Mouse (Mus musculus): ENCODE data around the gene Ccnb2. TPM values are rescaled to one million over a fixed set of nuclear protein-coding genes. Genes with fewer than 3 reads are reported as not detected.
"Not testable (repeated sequence)": the region's sequence is repeated elsewhere in the genome, so short reads cannot be mapped to it uniquely, and the experiment has no call there.

Ccnb2 gene
- polyA plus RNA-seq (2011; ENCODE audit: insufficient read depth, insufficient read length, low replicate concordance, missing spikeins) = 69.4 and 109 TPM in 2 replicates

- WGBS = under 1% methylated on average over 45 of the region's 45 CpGs
- peak within 1 kb of the TSS; percentile 86 for H3K27ac ChIP-seq (ENCODE audit: control insufficient read depth, insufficient read depth, low read depth, low read length, poor library complexity)
- peak within 1 kb of the TSS; percentile 86 for H3K4me3 ChIP-seq (replicated peaks; ENCODE audit: control insufficient read depth, low read depth, low read length)
Observed at GRCm38 (mm10) chr9:70421257-70422056, at the start of gene Ccnb2. Ccnb2 (minus strand) TSS chr9:70421547.

GRCm38 (mm10) chr9:70463091-70463490 lies 41.7 kb upstream of the Ccnb2 start:
- not testable (repeated sequence) for H3K27ac ChIP-seq (ENCODE audit: control insufficient read depth, insufficient read depth, low read depth, low read length, poor library complexity); H3K4me3 ChIP-seq (replicated peaks; ENCODE audit: control insufficient read depth, low read depth, low read length); H3K4me1 ChIP-seq (ENCODE audit: control insufficient read depth, insufficient read depth, low read length)
- WGBS = 96% methylated on average over 13 of the region's 13 CpGs

More at GRCm38 (mm10) chr9:70421257-70422056, at the start of gene Ccnb2:
- TF ChIP-seq CTCF (IDR thresholded peaks at IDR 0.05; ENCODE audit: control insufficient read depth, insufficient read depth, low read length) (no peak), POLR2A (IDR thresholded peaks at IDR 0.05; ENCODE audit: borderline replicate concordance, control insufficient read depth, low read depth, low read length) (peak; percentile 96)
- no peaks in the 10 kb centered on the region for H3K4me1 ChIP-seq (ENCODE audit: control insufficient read depth, insufficient read depth, low read length)

- Histone ChIP-seq H3K27ac (ENCODE audit: control insufficient read depth, insufficient read depth, low read depth, low read length, poor library complexity) (no peak overlapping the region), H3K4me1 (ENCODE audit: control insufficient read depth, insufficient read depth, low read length) (no peaks in the 10 kb centered on the region; the same call in 1 of the 2 replicates), H3K4me3 (replicated peaks; ENCODE audit: control insufficient read depth, low read depth, low read length) (no peak overlapping the region)
- no peak for TF ChIP-seq CTCF (IDR thresholded peaks at IDR 0.05; ENCODE audit: control insufficient read depth, insufficient read depth, low read length)
- no peak for TF ChIP-seq POLR2A (IDR thresholded peaks at IDR 0.05; ENCODE audit: borderline replicate concordance, control insufficient read depth, low read depth, low read length)
- 61% methylated on average over 2 of the region's 2 CpGs for WGBS
Observed at GRCm38 (mm10) chr9:70452371-70452770, 31.0 kb upstream of the Ccnb2 start.

- 88% methylated on average over 5 of the region's 5 CpGs for WGBS
- no peak overlapping the region for H3K4me3 ChIP-seq (replicated peaks; ENCODE audit: control insufficient read depth, low read depth, low read length)
- H3K27ac ChIP-seq (ENCODE audit: control insufficient read depth, insufficient read depth, low read depth, low read length, poor library complexity) = no peak overlapping the region
- TF ChIP-seq POLR2A (IDR thresholded peaks at IDR 0.05; ENCODE audit: borderline replicate concordance, control insufficient read depth, low read depth, low read length) = no peak
- no peak for TF ChIP-seq CTCF (IDR thresholded peaks at IDR 0.05; ENCODE audit: control insufficient read depth, insufficient read depth, low read length)
- no peaks in the 10 kb centered on the region; the same call in 1 of the 2 replicates for H3K4me1 ChIP-seq (ENCODE audit: control insufficient read depth, insufficient read depth, low read length)
Observed at GRCm38 (mm10) chr9:70449072-70449471, 27.7 kb upstream of the Ccnb2 start.

- H3K4me1 ChIP-seq (ENCODE audit: control insufficient read depth, insufficient read depth, low read length) = no peaks in the 10 kb centered on the region
- 88% methylated on average over 4 of the region's 4 CpGs for WGBS
- no peak overlapping the region for H3K4me3 ChIP-seq (replicated peaks; ENCODE audit: control insufficient read depth, low read depth, low read length)
- TF ChIP-seq CTCF (IDR thresholded peaks at IDR 0.05; ENCODE audit: control insufficient read depth, insufficient read depth, low read length) = no peak
- no peak for TF ChIP-seq POLR2A (IDR thresholded peaks at IDR 0.05; ENCODE audit: borderline replicate concordance, control insufficient read depth, low read depth, low read length)
- no peak overlapping the region for H3K27ac ChIP-seq (ENCODE audit: control insufficient read depth, insufficient read depth, low read depth, low read length, poor library complexity)
Observed at GRCm38 (mm10) chr9:70439959-70440358, 18.6 kb upstream of the Ccnb2 start.

GRCm38 (mm10) chr9:70422661-70423060 lies 1.3 kb upstream of the Ccnb2 start:
- Histone ChIP-seq H3K4me3 (replicated peaks; ENCODE audit: control insufficient read depth, low read depth, low read length) (no peak overlapping the region), H3K27ac (ENCODE audit: control insufficient read depth, insufficient read depth, low read depth, low read length, poor library complexity) (no peak overlapping the region), H3K4me1 (ENCODE audit: control insufficient read depth, insufficient read depth, low read length) (no peaks in the 10 kb centered on the region)
- WGBS = 93% methylated on average over 2 of the region's 2 CpGs
- TF ChIP-seq CTCF (IDR thresholded peaks at IDR 0.05; ENCODE audit: control insufficient read depth, insufficient read depth, low read length) = no peak
- TF ChIP-seq POLR2A (IDR thresholded peaks at IDR 0.05; ENCODE audit: borderline replicate concordance, control insufficient read depth, low read depth, low read length) = no peak

- H3K4me1 ChIP-seq (ENCODE audit: control insufficient read depth, insufficient read depth, low read length) = no peaks in the 10 kb centered on the region
- 65% methylated on average over 3 of the region's 3 CpGs for WGBS
- H3K27ac ChIP-seq (ENCODE audit: control insufficient read depth, insufficient read depth, low read depth, low read length, poor library complexity) = no peak overlapping the region
- no peak overlapping the region for H3K4me3 ChIP-seq (replicated peaks; ENCODE audit: control insufficient read depth, low read depth, low read length)
- TF ChIP-seq CTCF (IDR thresholded peaks at IDR 0.05; ENCODE audit: control insufficient read depth, insufficient read depth, low read length) (peak; percentile 62), POLR2A (IDR thresholded peaks at IDR 0.05; ENCODE audit: borderline replicate concordance, control insufficient read depth, low read depth, low read length) (no peak)
Observed at GRCm38 (mm10) chr9:70416412-70416811, 4.9 kb downstream of the Ccnb2 start.

- TF ChIP-seq POLR2A (IDR thresholded peaks at IDR 0.05; ENCODE audit: borderline replicate concordance, control insufficient read depth, low read depth, low read length) = no peak
- no peak for TF ChIP-seq CTCF (IDR thresholded peaks at IDR 0.05; ENCODE audit: control insufficient read depth, insufficient read depth, low read length)
- WGBS = 88% methylated on average over 7 of the region's 7 CpGs
Observed at GRCm38 (mm10) chr9:70413038-70413437, 8.3 kb downstream of the Ccnb2 start.

More at GRCm38 (mm10) chr9:70413038-70413437, 8.3 kb downstream of the Ccnb2 start:
- Histone ChIP-seq H3K4me3 (replicated peaks; ENCODE audit: control insufficient read depth, low read depth, low read length) (no peak overlapping the region), H3K27ac (ENCODE audit: control insufficient read depth, insufficient read depth, low read depth, low read length, poor library complexity) (no peak overlapping the region), H3K4me1 (ENCODE audit: control insufficient read depth, insufficient read depth, low read length) (no peaks in the 10 kb centered on the region)
